Mouse (Mus musculus) v-Abl transformed pro-B cells (cell line): ENCODE measurements around the gene Maml3.

Source experiments
- in situ Hi-C, 2 experiments: fragments of 400-800 bp; cut with MboI; formaldehyde crosslinking; loops; one replicate each; pipeline ENCODE4 v1.15.1; 2025; ENCODE audit not compliant: unreplicated experiment in 2 of 2

Maml3 gene

GRCm38 (mm10) chr3:51700731-51701280 lies 404.1 kb downstream of the Maml3 start:
- in situ Hi-C loops: loop anchor here (5.0 kb wide), 8 partner anchors 36 to 491 kb away; no protein-coding TSS in a partner anchor

GRCm38 (mm10) chr3:51700123-51700522 lies 404.8 kb downstream of the Maml3 start:
- in situ Hi-C loops: loop anchor here (5.0 kb wide), 8 partner anchors 37 to 492 kb away; no protein-coding TSS in a partner anchor

- in situ Hi-C loops: no loop called here
These were observed 406.9 kb downstream of the Maml3 start for GRCm38 (mm10) chr3:51697931-51698330.

GRCm38 (mm10) chr3:51695713-51696112 lies 409.2 kb downstream of the Maml3 start:
- in situ Hi-C loops: no loop called here

GRCm38 (mm10) chr3:51694576-51694975 lies 410.3 kb downstream of the Maml3 start:
- in situ Hi-C loops: no loop called here

GRCm38 (mm10) chr3:51693196-51693595 lies 411.7 kb downstream of the Maml3 start:
- in situ Hi-C loops: no loop called here

- in situ Hi-C loops: no loop called here
These were observed 416.2 kb downstream of the Maml3 start for GRCm38 (mm10) chr3:51688725-51689124.

- in situ Hi-C loops: no loop called here
These were observed 418.1 kb downstream of the Maml3 start for GRCm38 (mm10) chr3:51686791-51687190.

GRCm38 (mm10) chr3:51686316-51686715 lies 418.6 kb downstream of the Maml3 start:
- in situ Hi-C loops: no loop called here

- in situ Hi-C loops: no loop called here
These were observed 419.3 kb downstream of the Maml3 start for GRCm38 (mm10) chr3:51685539-51685938.

- in situ Hi-C loops: no loop called here
These were observed 429.9 kb downstream of the Maml3 start for GRCm38 (mm10) chr3:51674963-51675362.

- in situ Hi-C loops: no loop called here
These were observed 431.3 kb downstream of the Maml3 start for GRCm38 (mm10) chr3:51673408-51674086.

- in situ Hi-C loops: no loop called here
These were observed 432.2 kb downstream of the Maml3 start for GRCm38 (mm10) chr3:51672631-51673030.

- in situ Hi-C loops: no loop called here
These were observed 433.8 kb downstream of the Maml3 start for GRCm38 (mm10) chr3:51671071-51671469.

GRCm38 (mm10) chr3:51670414-51671070 lies 434.3 kb downstream of the Maml3 start:
- in situ Hi-C loops: no loop called here

- in situ Hi-C loops: loop anchor here in 1 of 2 experiments (10.0 kb wide), 1 partner anchor 336 kb away; no protein-coding TSS in a partner anchor
These were observed 436.3 kb downstream of the Maml3 start for GRCm38 (mm10) chr3:51668607-51669006.

GRCm38 (mm10) chr3:51662557-51662956 lies 442.3 kb downstream of the Maml3 start:
- in situ Hi-C loops: loop anchor here in 1 of 2 experiments (10.0 kb wide), 1 partner anchor 342 kb away; no protein-coding TSS in a partner anchor

GRCm38 (mm10) chr3:51661880-51662550 lies 442.9 kb downstream of the Maml3 start:
- in situ Hi-C loops: loop anchor here in 1 of 2 experiments (10.0 kb wide), 1 partner anchor 343 kb away; no protein-coding TSS in a partner anchor

GRCm38 (mm10) chr3:51661376-51661775 lies 443.5 kb downstream of the Maml3 start:
- in situ Hi-C loops: loop anchor here in 1 of 2 experiments (10.0 kb wide), 1 partner anchor 343 kb away; no protein-coding TSS in a partner anchor

GRCm38 (mm10) chr3:51660821-51661276 lies 444.0 kb downstream of the Maml3 start:
- in situ Hi-C loops: loop anchor here in 1 of 2 experiments (10.0 kb wide), 1 partner anchor 344 kb away; no protein-coding TSS in a partner anchor
